Mouse (Mus musculus): ENCODE measurements at regions not wholly inside any gene's neighbourhood (a gene's known extent, or its start where the extent isn't known, plus 50 kb on each side); places are given as distances from the start of the nearest gene placed in this dataset.

DNA sequence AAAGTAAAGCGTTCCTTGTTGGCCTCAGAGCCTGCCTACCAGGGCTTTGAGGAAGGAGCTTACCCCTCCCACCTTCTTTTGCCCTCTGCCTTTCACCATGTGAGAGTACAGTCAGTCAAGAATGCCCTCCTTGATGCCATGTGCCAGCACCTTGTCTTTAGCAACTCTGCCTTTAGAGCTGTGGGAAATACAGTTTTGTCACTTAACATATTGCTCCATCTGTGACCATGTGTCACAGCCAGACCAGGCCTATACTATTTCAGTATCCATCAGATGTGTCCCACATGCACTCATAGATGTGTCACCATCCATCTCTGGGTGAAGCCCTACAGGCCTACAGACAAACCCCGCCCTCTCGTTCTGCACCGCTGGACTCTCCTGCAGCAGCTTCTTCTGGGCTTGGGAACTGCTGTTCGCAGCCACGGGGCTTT lies 355.9 kb downstream of the Agtpbp1 start:
- TF ChIP-seq GATA1 (IDR thresholded peaks at IDR 0.05; ENCODE audit: borderline replicate concordance, low read length) (no peak), FLI1 (IDR thresholded peaks at IDR 0.05; ENCODE audit: low read length) (no peak)

All from megakaryocyte, embryonic 14.5 days (primary cell).